Mouse (Mus musculus): ENCODE measurements around the gene Gtf3c2. TPM values are rescaled to one million over a fixed set of nuclear protein-coding genes. Genes with fewer than 3 reads are reported as not detected.

Gene Gtf3c2
- 73.8 and 83.8 TPM in 2 replicates for total RNA-seq (2012; rRNA removed)

GRCm38 (mm10) chr5:31179766-31180630 is at the start of gene Gtf3c2, which contains the start of gene Gm29609:
Gene Gtf3c2 (minus strand): TSS chr5:31180144.
Gene Gm29609 (minus strand): TSS chr5:31179911.
- Histone ChIP-seq H3K4me1 (ENCODE audit: control insufficient read depth in 2 of 2, insufficient read depth in 2 of 2, low read length in 2 of 2, poor library complexity in 1 of 2) (peaks cover 2% of the 10 kb centered on the region in 2 experiments; a peak in 2 of 4 replicates), H3K4me3 (ENCODE audit: insufficient read depth in 1 of 2, low read depth in 1 of 2, low read length in 2 of 2, poor library complexity in 1 of 2, severe bottlenecking in 1 of 2) (peak within 1 kb of the TSS; percentile 95 to 97), H3K9ac (ENCODE audit: insufficient read depth, low read depth, low read length, poor library complexity, severe bottlenecking) (peak within 1 kb of the TSS; percentile 94), H3K36me3 (ENCODE audit: control insufficient read depth, insufficient read depth, low read length, poor library complexity, severe bottlenecking) (no peaks in the 10 kb centered on the region; the same call in 1 of the 2 replicates), H3K9me3 (ENCODE audit: control insufficient read depth, insufficient read depth, low read depth, low read length) (no peaks in the 10 kb centered on the region), H3K27ac (ENCODE audit: insufficient read depth, low read depth, low read length, poor library complexity, severe bottlenecking) (peak within 1 kb of the TSS; percentile 89)
- TF ChIP-seq ZC3H11A (IDR thresholded peaks at IDR 0.05; ENCODE audit: borderline replicate concordance, low read depth, low read length): no peak
- TF ChIP-seq HCFC1 (IDR thresholded peaks at IDR 0.05; ENCODE audit: borderline replicate concordance, insufficient read depth, low read length): peak; percentile 78
- in situ Hi-C loops (cut with MboI; ENCODE audit: low sequenced_read_pairs in 2 of 2, unreplicated experiment in 2 of 2): no loop called here
- peak; percentile 95 for DNase-seq (ENCODE audit: low read depth, low spot score)

DNA sequence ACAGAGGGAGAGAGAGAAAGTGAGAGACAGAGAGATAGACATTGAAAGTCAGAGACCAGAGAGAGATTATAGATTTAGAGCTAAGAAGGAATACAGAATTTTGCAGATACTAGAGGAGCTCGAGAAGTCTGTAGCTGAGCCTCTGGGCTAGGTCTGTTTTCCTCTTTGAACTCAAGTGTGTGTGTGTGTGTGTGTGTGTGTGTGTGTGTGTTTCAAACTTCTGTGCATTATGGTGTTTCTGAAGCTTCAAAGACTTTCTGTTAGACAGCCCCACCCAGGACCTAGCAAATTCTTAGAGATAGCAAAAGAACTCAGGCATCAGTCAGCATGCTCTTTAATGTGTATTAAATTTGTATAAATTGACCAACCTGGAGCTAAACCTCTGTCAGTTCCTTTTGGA is 46.7 kb upstream of the Gtf3c2 start:
- no peak for DNase-seq (ENCODE audit: low read depth, low spot score)
- in situ Hi-C loops (cut with MboI; ENCODE audit: low sequenced_read_pairs in 2 of 2, unreplicated experiment in 2 of 2): no loop called here
- H3K4me3 ChIP-seq (ENCODE audit: insufficient read depth in 1 of 2, low read depth in 1 of 2, low read length in 2 of 2, poor library complexity in 1 of 2, severe bottlenecking in 1 of 2): no peak overlapping the region
- TF ChIP-seq ZC3H11A (IDR thresholded peaks at IDR 0.05; ENCODE audit: borderline replicate concordance, low read depth, low read length) (no peak), HCFC1 (IDR thresholded peaks at IDR 0.05; ENCODE audit: borderline replicate concordance, insufficient read depth, low read length) (no peak), CHD2 (IDR thresholded peaks at IDR 0.05; ENCODE audit: low read depth, low read length) (no peak), MAFK (IDR thresholded peaks at IDR 0.05; ENCODE audit: insufficient read depth, low read depth, low read length) (no peak), ZNF384 (IDR thresholded peaks at IDR 0.05; ENCODE audit: low read depth, low read length) (no peak)
- H3K9me3 ChIP-seq (ENCODE audit: control insufficient read depth, insufficient read depth, low read depth, low read length): no peaks in the 10 kb centered on the region
- H3K36me3 ChIP-seq (ENCODE audit: control insufficient read depth, insufficient read depth, low read length, poor library complexity, severe bottlenecking): no peaks in the 10 kb centered on the region
- no peaks in the 10 kb centered on the region for H3K4me1 ChIP-seq (ENCODE audit: control insufficient read depth in 2 of 2, insufficient read depth in 2 of 2, low read length in 2 of 2, poor library complexity in 1 of 2)
- no peak overlapping the region for H3K9ac ChIP-seq (ENCODE audit: insufficient read depth, low read depth, low read length, poor library complexity, severe bottlenecking)
- no peak overlapping the region for H3K27ac ChIP-seq (ENCODE audit: insufficient read depth, low read depth, low read length, poor library complexity, severe bottlenecking)

DNA sequence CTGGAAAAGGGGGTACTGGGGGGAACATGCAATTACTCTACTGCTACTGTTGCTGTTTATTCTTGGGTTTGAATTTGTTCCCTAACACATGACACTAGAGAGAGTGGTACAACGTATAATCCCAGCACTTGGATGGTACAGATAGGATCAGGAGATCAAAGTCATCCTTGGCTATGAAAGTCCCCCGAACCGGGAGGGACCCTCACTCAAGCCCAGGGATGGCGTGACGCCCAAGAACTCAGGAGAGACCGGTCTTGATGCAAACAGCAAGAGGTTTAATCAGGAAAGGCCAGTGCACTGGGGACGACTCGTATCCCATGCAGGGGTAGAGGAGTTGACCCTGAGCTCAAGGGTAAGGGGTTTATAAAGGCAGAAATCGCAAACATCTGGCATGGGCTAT is 42.8 kb upstream of the Gtf3c2 start:
- Histone ChIP-seq H3K27ac (ENCODE audit: insufficient read depth, low read depth, low read length, poor library complexity, severe bottlenecking) (no peak overlapping the region), H3K4me1 (ENCODE audit: control insufficient read depth in 2 of 2, insufficient read depth in 2 of 2, low read length in 2 of 2, poor library complexity in 1 of 2) (peaks cover 0 to 3% of the 10 kb centered on the region in 2 experiments; a peak in 1 of 4 replicates), H3K9me3 (ENCODE audit: control insufficient read depth, insufficient read depth, low read depth, low read length) (no peaks in the 10 kb centered on the region), H3K9ac (ENCODE audit: insufficient read depth, low read depth, low read length, poor library complexity, severe bottlenecking) (no peak overlapping the region), H3K4me3 (ENCODE audit: insufficient read depth in 1 of 2, low read depth in 1 of 2, low read length in 2 of 2, poor library complexity in 1 of 2, severe bottlenecking in 1 of 2) (no peak overlapping the region), H3K36me3 (ENCODE audit: control insufficient read depth, insufficient read depth, low read length, poor library complexity, severe bottlenecking) (no peaks in the 10 kb centered on the region)
- TF ChIP-seq ZC3H11A (IDR thresholded peaks at IDR 0.05; ENCODE audit: borderline replicate concordance, low read depth, low read length): no peak
- no peak for TF ChIP-seq CHD2 (IDR thresholded peaks at IDR 0.05; ENCODE audit: low read depth, low read length)
- no peak for TF ChIP-seq MAFK (IDR thresholded peaks at IDR 0.05; ENCODE audit: insufficient read depth, low read depth, low read length)
- TF ChIP-seq HCFC1 (IDR thresholded peaks at IDR 0.05; ENCODE audit: borderline replicate concordance, insufficient read depth, low read length): no peak
- TF ChIP-seq ZNF384 (IDR thresholded peaks at IDR 0.05; ENCODE audit: low read depth, low read length): no peak
- no peak for DNase-seq (ENCODE audit: low read depth, low spot score)
- in situ Hi-C loops (cut with MboI; ENCODE audit: low sequenced_read_pairs in 2 of 2, unreplicated experiment in 2 of 2): no loop called here

DNA sequence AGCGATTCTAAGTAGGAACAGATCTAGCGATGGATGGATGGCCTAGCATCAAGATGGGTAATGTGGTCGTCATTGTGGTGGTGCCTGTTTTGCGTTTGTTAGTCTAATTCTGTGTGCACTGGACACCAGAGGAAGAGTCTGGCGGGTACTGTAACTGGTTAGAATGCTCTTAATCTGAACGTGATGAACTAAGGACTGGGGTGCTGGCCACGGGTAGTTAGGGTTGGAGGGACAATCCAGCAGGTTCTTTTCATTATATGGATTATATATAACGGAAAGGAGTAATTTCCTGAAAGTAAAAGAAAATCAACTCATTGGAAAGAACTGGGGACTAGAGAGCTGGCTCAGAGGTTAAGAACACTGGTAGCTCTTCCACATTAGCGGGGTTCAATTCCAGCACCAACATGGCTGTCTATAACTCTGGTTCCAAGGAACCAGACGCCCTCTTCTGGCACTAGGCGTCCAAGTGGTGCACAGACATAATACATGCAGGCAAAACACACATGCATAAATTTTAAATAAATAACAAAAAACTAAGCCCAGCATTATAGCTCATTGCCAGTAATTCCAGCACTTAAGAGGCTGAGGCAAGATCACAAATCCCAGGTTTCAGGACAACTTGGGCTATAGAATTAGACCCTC is 41.5 kb upstream of the Gtf3c2 start:
- DNase-seq (ENCODE audit: low read depth, low spot score): peak; percentile 43
- Histone ChIP-seq H3K4me1 (ENCODE audit: control insufficient read depth in 2 of 2, insufficient read depth in 2 of 2, low read length in 2 of 2, poor library complexity in 1 of 2) (peaks cover 0 to 3% of the 10 kb centered on the region in 2 experiments; a peak in 1 of 4 replicates), H3K4me3 (ENCODE audit: insufficient read depth in 1 of 2, low read depth in 1 of 2, low read length in 2 of 2, poor library complexity in 1 of 2, severe bottlenecking in 1 of 2) (peak overlapping the region; percentile 81 to 96), H3K27ac (ENCODE audit: insufficient read depth, low read depth, low read length, poor library complexity, severe bottlenecking) (peak overlapping the region; percentile 67), H3K9ac (ENCODE audit: insufficient read depth, low read depth, low read length, poor library complexity, severe bottlenecking) (peak overlapping the region; percentile 96), H3K9me3 (ENCODE audit: control insufficient read depth, insufficient read depth, low read depth, low read length) (no peaks in the 10 kb centered on the region), H3K36me3 (ENCODE audit: control insufficient read depth, insufficient read depth, low read length, poor library complexity, severe bottlenecking) (no peaks in the 10 kb centered on the region)
- TF ChIP-seq HCFC1 (IDR thresholded peaks at IDR 0.05; ENCODE audit: borderline replicate concordance, insufficient read depth, low read length): no peak
- TF ChIP-seq MAFK (IDR thresholded peaks at IDR 0.05; ENCODE audit: insufficient read depth, low read depth, low read length): no peak
- no peak for TF ChIP-seq ZC3H11A (IDR thresholded peaks at IDR 0.05; ENCODE audit: borderline replicate concordance, low read depth, low read length)
- TF ChIP-seq CHD2 (IDR thresholded peaks at IDR 0.05; ENCODE audit: low read depth, low read length): no peak
- no peak for TF ChIP-seq ZNF384 (IDR thresholded peaks at IDR 0.05; ENCODE audit: low read depth, low read length)
- in situ Hi-C loops (cut with MboI; ENCODE audit: low sequenced_read_pairs in 2 of 2, unreplicated experiment in 2 of 2): no loop called here

All from ES-E14 (cell line).